ENCODE assay signal across 19 mouse cellular contexts in the genomic region with DNA sequence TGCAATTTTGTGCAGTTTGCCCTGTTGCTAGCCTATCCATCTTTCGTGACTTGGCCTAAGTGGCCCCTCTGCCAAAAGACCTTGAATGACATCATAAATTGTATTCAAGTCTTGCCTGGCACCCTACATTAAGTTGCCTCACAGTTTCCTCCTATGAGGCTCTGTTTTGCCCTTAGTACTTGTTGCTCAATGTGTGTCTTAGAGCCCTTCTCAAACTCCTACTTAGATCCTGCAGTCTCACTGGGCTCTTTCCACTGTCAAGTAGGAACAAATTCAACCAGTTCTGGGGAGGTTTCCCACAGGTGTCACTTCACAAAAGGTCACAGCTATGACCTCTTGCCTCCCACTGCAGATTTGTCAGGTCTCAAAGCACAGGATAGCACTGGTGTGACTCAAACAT. TPM values are rescaled to one million over a fixed set of nuclear protein-coding genes. Genes with fewer than 3 reads are reported as not detected.
DNase-seq lines count a peak whose midpoint lies in the region; ATAC-seq lines count a peak whose summit lies in the region.
"Had no signal": no experiment of that assay in that cellular context is flagged by ENCODE, and none has a peak within 500 bp of the region (broad histone marks: within the 10 kb centered on the region; RNA-seq: fewer than 3 reads in every experiment).

No protein-coding gene starts in this region.

- DNase-seq in NIH3T3 (ENCODE audit: low read depth), result peak; percentile 50
- peak; percentile 47 for DNase-seq in adrenal gland, postnatal 10 days
- no peak for DNase-seq in cerebellum, adult 18-20 months
- no peak for DNase-seq in layer of hippocampus, adult 11-12 months (ENCODE audit: low spot score)
- DNase-seq in heart, postnatal 36 days, result no peak
- DNase-seq: cerebellum, adult 2 months; cerebellum, postnatal 36 days; kidney, adult 18-20 months; layer of hippocampus, postnatal 36 days; right cerebral cortex, postnatal 14 days; thymus, adult 18-20 months had no signal

- peak; percentile 75 for ATAC-seq in granulocyte monocyte progenitor cell, adult 5-6 weeks (replicated peaks; ENCODE audit: poor library complexity, severe bottlenecking)
- ATAC-seq in megakaryocyte progenitor cell, adult 5-6 weeks (replicated peaks; ENCODE audit: poor library complexity), result peak; percentile 86
- ATAC-seq: activated CD4-positive, CD25-positive, alpha-beta regulatory T cell, adult 4 months; midbrain, embryonic 13.5 days had no signal

- intact Hi-C loops in heart, postnatal 36 days (cut with DNase I), result no loop called here

RNA-seq across cellular contexts. Expression of a gene that starts 22.3 kb away (rescaled TPM):
- total RNA-seq in adrenal gland, postnatal 10 days (2021), result 10 to 100 TPM; 90.8 to 93.3 TPM
- total RNA-seq in granulocyte monocyte progenitor cell, adult 5-6 weeks (2014; fragmentation: Nextera tagmentation), result 8.9 and 17.6 TPM in 2 replicates
- 15.8 and 17.0 TPM in 2 replicates for total RNA-seq in granulocyte monocyte progenitor cell, adult 5-6 weeks (2017)
- total RNA-seq in megakaryocyte progenitor cell, adult 5-6 weeks (2015), result 18.9 and 25.0 TPM in 2 replicates
- total RNA-seq in megakaryocyte progenitor cell, adult 5-6 weeks (2017), result 16.6 and 18.8 TPM in 2 replicates
- 10 to 100 TPM; 19.8 to 20.5 TPM for total RNA-seq in heart, postnatal 36 days (2021)

RNA-seq across cellular contexts. Expression of a gene that starts 40.1 kb away (rescaled TPM):
- total RNA-seq in adrenal gland, postnatal 10 days (2021), result 100 to 1,000 TPM in 1 of 2 experiments, 10 to 100 TPM in 1; 63.3 to 134 TPM
- not detected in 2 replicates for total RNA-seq in granulocyte monocyte progenitor cell, adult 5-6 weeks (2014; fragmentation: Nextera tagmentation)
- not detected in 2 replicates for total RNA-seq in granulocyte monocyte progenitor cell, adult 5-6 weeks (2017)
- not detected in 2 replicates for total RNA-seq in megakaryocyte progenitor cell, adult 5-6 weeks (2015)
- not detected in 2 replicates for total RNA-seq in megakaryocyte progenitor cell, adult 5-6 weeks (2017)
- under 1 TPM in 1 of 2 experiments, not detected in 1; 0.53 TPM for total RNA-seq in heart, postnatal 36 days (2021)
- total RNA-seq: ES-E14; heart, adult 8-10 months; layer of hippocampus, adult 18-20 months; layer of hippocampus, postnatal 36 days; left cerebral cortex, postnatal 14 days had no signal

Comparison
In these comparisons a context has a peak if more than half of its experiments do, and no peak if none do; other contexts are left out.
1. DNase-seq: peak in NIH3T3 (single experiment) and adrenal gland, postnatal 10 days (single experiment); none in cerebellum, adult 18-20 months (0 of 2), layer of hippocampus, adult 11-12 months (single experiment) and heart, postnatal 36 days (0 of 2).
2. RNA of a gene that starts 40.1 kb away (total RNA-seq): 63.3 to 134 TPM in adrenal gland, postnatal 10 days; 0.53 TPM in heart, postnatal 36 days, not detected in megakaryocyte progenitor cell, adult 5-6 weeks and not detected in granulocyte monocyte progenitor cell, adult 5-6 weeks; every median in the first group is over 10 times any median in the second.